1 mouse cellular context compared by ENCODE assay signal in genomic region chr2:25271827-25272511, GRCm38 (mm10).
A peak's percentile ranks its signal among the peaks of the same experiment; 100 is the strongest.
TF ChIP-seq lines count a peak whose summit lies in the region.

Gene Ssna1 (minus strand): TSS chr2:25272438.
Gene Anapc2 (plus strand): TSS chr2:25272478.

TF ChIP-seq in CH12.LX, 34 proteins besides CTCF, POLR2A, EP300 and RAD21 (continued from another document):
- no peak for TF ChIP-seq IRF4 (IDR thresholded peaks at IDR 0.05; ENCODE audit: low read depth, low read length)
- peak; percentile 66; the same call in 1 of the 2 replicates for TF ChIP-seq KAT2A (IDR thresholded peaks at IDR 0.05; ENCODE audit: insufficient replicate concordance, low read length)
- TF ChIP-seq HCFC1 (IDR thresholded peaks at IDR 0.05; ENCODE audit: low read depth, low read length) = peak; percentile 87
- no peak for TF ChIP-seq ZC3H11A (IDR thresholded peaks at IDR 0.05; ENCODE audit: low read depth, low read length)
- no peak for TF ChIP-seq USF1 (IDR thresholded peaks at IDR 0.05; ENCODE audit: low read depth, low read length)
- no peak for TF ChIP-seq USF2 (conservative IDR thresholded peaks at IDR 0.05; ENCODE audit: low read depth, low read length)
- 0 out of 2 replicates have a peak, but pooled peaks have one; percentile 27 for TF ChIP-seq ZMIZ1 (IDR thresholded peaks at IDR 0.05; ENCODE audit: low read depth, low read length)
- no peak for TF ChIP-seq ZNF384 (IDR thresholded peaks at IDR 0.05; ENCODE audit: low read depth, low read length)
- TF ChIP-seq POLR2AphosphoS2 (IDR thresholded peaks at IDR 0.05; ENCODE audit: low read depth, low read length) = peak; percentile 53; the same call in 1 of the 2 replicates
- TF ChIP-seq JUND (conservative IDR thresholded peaks at IDR 0.05; ENCODE audit: low read depth, low read length) = no peak
- TF ChIP-seq MAX (IDR thresholded peaks at IDR 0.05; ENCODE audit: low read length) = 0 out of 2 replicates have a peak, but pooled peaks have one; percentile 48
- TF ChIP-seq MEF2A (IDR thresholded peaks at IDR 0.05; ENCODE audit: borderline replicate concordance, low read depth, low read length) = no peak
- TF ChIP-seq GABPA (IDR thresholded peaks at IDR 0.05; ENCODE audit: insufficient replicate concordance, low read depth, low read length) = 0 out of 2 replicates have a peak, but pooled peaks have one; percentile 21
- TF ChIP-seq CHD2 (IDR thresholded peaks at IDR 0.05; ENCODE audit: low read length) = no peak
- peak; percentile 92 for TF ChIP-seq SIN3A (IDR thresholded peaks at IDR 0.05; ENCODE audit: low read length)
- TF ChIP-seq JUN (IDR thresholded peaks at IDR 0.05; ENCODE audit: insufficient read depth, low read depth, low read length) = no peak
- peak; percentile 39 for TF ChIP-seq SMC3 (IDR thresholded peaks at IDR 0.05; ENCODE audit: low read depth, low read length)
- TF ChIP-seq E2F4 (IDR thresholded peaks at IDR 0.05; ENCODE audit: insufficient replicate concordance, low read depth, low read length) = no peak
- no peak for TF ChIP-seq PAX5 (IDR thresholded peaks at IDR 0.05; ENCODE audit: low read length)
